Mouse (Mus musculus) cortical plate, adult 2 months (tissue): ENCODE measurements around the gene Rpf1.

ENCODE experiments used
- CTCF ChIP-seq: fragments of 200-500 bp; IDR thresholded peaks from 2 replicates; pipeline ENCODE4 v1.5.1; 2011; ENCODE audit warnings: mild to moderate bottlenecking, control low read depth, low read length; ENCODE audit not compliant: insufficient read depth; ENCODE audit errors: extremely low read depth
- POLR2A ChIP-seq: fragments of 200-500 bp; IDR thresholded peaks from 2 replicates; pipeline ENCODE4 v1.6.1; 2011; ENCODE audit warnings: mild to moderate bottlenecking, low read length, control low read depth; ENCODE audit not compliant: insufficient read depth; ENCODE audit errors: extremely low read depth

DNA sequence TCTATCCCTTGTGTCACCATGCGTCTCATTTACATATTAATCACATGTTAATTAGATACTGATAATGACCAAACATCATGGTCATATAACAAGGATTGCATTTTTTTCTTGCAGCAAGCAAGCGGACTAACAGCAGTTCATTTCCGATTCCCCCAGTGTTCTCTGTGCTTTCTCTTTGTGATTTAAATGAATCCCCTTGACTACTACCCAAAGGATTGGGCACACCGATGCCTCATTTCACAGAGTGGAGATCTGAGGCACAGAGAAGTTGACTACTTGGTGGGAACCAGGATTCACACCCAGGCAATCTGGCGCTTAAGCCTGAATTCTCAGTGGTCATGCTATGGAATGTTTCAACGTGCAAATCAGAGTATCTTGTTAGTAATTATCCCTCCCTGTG is 13.8 kb upstream of the Rpf1 start:
- TF ChIP-seq CTCF (no peak), POLR2A (no peak)
